Comparison of ENCODE assay signal across 8 mouse cellular contexts in the genomic region with DNA sequence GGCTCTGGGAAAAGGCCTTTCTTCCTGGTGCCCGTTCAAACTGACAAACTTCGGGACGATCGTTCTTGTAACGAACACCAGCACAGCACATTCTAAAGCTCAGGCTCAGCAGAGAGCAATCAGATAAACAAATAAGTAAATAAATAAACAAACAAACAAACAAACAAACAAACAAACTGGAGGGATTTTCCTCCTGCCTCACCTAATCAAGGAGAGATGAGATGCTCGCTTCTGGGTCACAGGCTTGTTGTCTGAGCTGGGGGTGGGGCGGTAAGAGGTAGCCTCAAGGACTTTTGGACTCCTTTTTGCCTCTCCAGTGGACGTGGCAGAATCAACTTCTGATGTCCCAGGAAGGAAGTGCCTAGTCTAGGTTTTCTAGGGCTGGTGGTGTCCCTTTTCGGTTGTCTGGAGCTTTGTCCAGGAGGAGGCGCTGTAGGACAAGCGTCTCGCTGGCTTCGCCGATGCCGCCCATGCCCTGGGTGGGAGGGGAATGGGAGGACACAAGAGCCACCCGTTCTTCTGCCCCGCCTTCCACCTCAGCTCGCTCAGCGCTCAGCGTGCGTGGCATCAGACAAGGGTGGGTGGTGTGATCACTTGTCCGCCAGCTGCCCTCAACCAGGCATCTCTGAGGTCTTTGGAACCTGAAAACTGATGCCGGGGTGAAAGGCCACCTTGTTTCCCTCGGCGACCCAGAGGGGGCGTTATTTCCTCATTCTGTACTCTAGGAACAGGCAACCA. TPM values are rescaled to one million over a fixed set of nuclear protein-coding genes. Genes with fewer than 3 reads are reported as not detected.
A peak's percentile ranks its signal among the peaks of the same experiment; 100 is the strongest.
DNase-seq lines count a peak whose midpoint lies in the region; ATAC-seq and TF ChIP-seq lines count a peak whose summit lies in the region.

No protein-coding gene starts in this region.

- peaks cover 7% of the 10 kb centered on the region; the same call in 1 of the 2 replicates for H3K4me1 ChIP-seq in hindbrain, embryonic 16.5 days (ENCODE audit: control insufficient read depth, insufficient read depth, low read depth, low read length)

- peak; percentile 78 for ATAC-seq in hindbrain, embryonic 16.5 days
- ATAC-seq in erythroblast, adult 5-6 weeks (replicated peaks; ENCODE audit: low FRiP score, poor library complexity, severe bottlenecking): no peak

- TF ChIP-seq CTCF in gastrocnemius, adult 2 months (IDR thresholded peaks at IDR 0.05): peak; percentile 94

- WGBS in hindbrain, embryonic 16.5 days: 3% methylated on average over 26 of the region's 26 CpGs

- H3K27ac ChIP-seq in gastrocnemius, adult 2 months: peak overlapping the region; percentile 95
- no peak overlapping the region for H3K27ac ChIP-seq in hindbrain, embryonic 16.5 days (ENCODE audit: low read depth, low read length)

- H3K4me2 ChIP-seq in hindbrain, embryonic 16.5 days (ENCODE audit: low read length): peak overlapping the region; percentile 65

- peak; percentile 79 for DNase-seq in WW6 (ENCODE audit: low read depth, low spot score)
- peak; percentile 62 to 81 for DNase-seq in cerebellum, postnatal 25 days
- DNase-seq in gastrocnemius, adult 2 months: peak; percentile 93
- DNase-seq in layer of hippocampus, postnatal 36 days: peak; percentile 63 to 66
- DNase-seq in lung, postnatal 36 days: peak; percentile 83
- DNase-seq in right cerebral cortex, postnatal 14 days: peak; percentile 91

- peaks cover 56% of the 10 kb centered on the region for H3K27me3 ChIP-seq in hindbrain, embryonic 16.5 days (replicated peaks; ENCODE audit: control insufficient read depth, insufficient read depth, low read length)

- intact Hi-C loops in gastrocnemius, adult 2 months (cut with DNase I): loop anchor here (1.0 to 5.0 kb wide), 3 partner anchors 249 to 422 kb away; no protein-coding TSS in a partner anchor

- peak overlapping the region; percentile 93 for H3K4me3 ChIP-seq in gastrocnemius, adult 2 months
- H3K4me3 ChIP-seq in hindbrain, embryonic 16.5 days (ENCODE audit: low read length): peak overlapping the region; percentile 31

- no peaks in the 10 kb centered on the region for H3K36me3 ChIP-seq in hindbrain, embryonic 16.5 days (ENCODE audit: control insufficient read depth, insufficient read depth, low read length)

- H3K9me3 ChIP-seq in hindbrain, embryonic 16.5 days (ENCODE audit: control insufficient read depth, low read length): no peaks in the 10 kb centered on the region

- H3K9ac ChIP-seq in hindbrain, embryonic 16.5 days (ENCODE audit: low read depth, low read length): peak overlapping the region; percentile 42; the same call in 1 of the 2 replicates

RNA-seq across cellular contexts. Expression of gene Hoxd4, which starts 3.9 kb away (rescaled TPM):
- total RNA-seq in gastrocnemius, adult 2 months (2021): 1 to 10 TPM; 1.4 to 2.0 TPM
- 2.2 and 2.3 TPM in 2 replicates for polyA plus RNA-seq in hindbrain, embryonic 16.5 days (2015; fragmentation: Nextera tagmentation; extraction: Ambion mirVana)
- total RNA-seq in layer of hippocampus, postnatal 36 days (2021): not detected
- not detected in 2 replicates for total RNA-seq in erythroblast, adult 5-6 weeks (2015; ENCODE audit: low replicate concordance)
- not detected in 2 replicates for total RNA-seq in erythroblast, adult 5-6 weeks (2017; ENCODE audit: low replicate concordance)

RNA-seq across cellular contexts. Expression of gene Hoxd3, which starts 3.9 kb away (rescaled TPM):
- total RNA-seq in gastrocnemius, adult 2 months (2021): not detected
- 43.8 and 48.0 TPM in 2 replicates for polyA plus RNA-seq in hindbrain, embryonic 16.5 days (2015; fragmentation: Nextera tagmentation; extraction: Ambion mirVana)
- total RNA-seq in layer of hippocampus, postnatal 36 days (2021): not detected
- not detected in 2 replicates for total RNA-seq in erythroblast, adult 5-6 weeks (2015; ENCODE audit: low replicate concordance)
- total RNA-seq in erythroblast, adult 5-6 weeks (2017; ENCODE audit: low replicate concordance): not detected in 2 replicates

RNA-seq across cellular contexts. Expression of gene Gm28230, which starts 10.9 kb away (rescaled TPM):
- total RNA-seq in gastrocnemius, adult 2 months (2021): under 1 TPM; 0.08 to 0.36 TPM
- 0.45 and 0.72 TPM in 2 replicates for polyA plus RNA-seq in hindbrain, embryonic 16.5 days (2015; fragmentation: Nextera tagmentation; extraction: Ambion mirVana)
- not detected for total RNA-seq in layer of hippocampus, postnatal 36 days (2021)
- not detected in 2 replicates for total RNA-seq in erythroblast, adult 5-6 weeks (2015; ENCODE audit: low replicate concordance)
- total RNA-seq in erythroblast, adult 5-6 weeks (2017; ENCODE audit: low replicate concordance): not detected in 2 replicates

RNA-seq across cellular contexts. Expression of gene Hoxd8, which starts 11.3 kb away (rescaled TPM):
- 10 to 100 TPM; 39.3 to 49.0 TPM for total RNA-seq in gastrocnemius, adult 2 months (2021)
- 0.66 and 1.1 TPM in 2 replicates for polyA plus RNA-seq in hindbrain, embryonic 16.5 days (2015; fragmentation: Nextera tagmentation; extraction: Ambion mirVana)
- total RNA-seq in layer of hippocampus, postnatal 36 days (2021): not detected
- total RNA-seq in erythroblast, adult 5-6 weeks (2015; ENCODE audit: low replicate concordance): not detected in 2 replicates
- not detected in 2 replicates for total RNA-seq in erythroblast, adult 5-6 weeks (2017; ENCODE audit: low replicate concordance)

RNA-seq across cellular contexts. Expression of gene Hoxd9, which starts 18.1 kb away (rescaled TPM):
- 10 to 100 TPM; 15.8 to 19.1 TPM for total RNA-seq in gastrocnemius, adult 2 months (2021)
- 0.07 TPM in 1 of 2 replicates, not detected in the other for polyA plus RNA-seq in hindbrain, embryonic 16.5 days (2015; fragmentation: Nextera tagmentation; extraction: Ambion mirVana)
- total RNA-seq in layer of hippocampus, postnatal 36 days (2021): not detected
- not detected in 2 replicates for total RNA-seq in erythroblast, adult 5-6 weeks (2015; ENCODE audit: low replicate concordance)
- not detected in 2 replicates for total RNA-seq in erythroblast, adult 5-6 weeks (2017; ENCODE audit: low replicate concordance)
